Mouse (Mus musculus) left cerebral cortex, adult 6 months (tissue): ENCODE data around the gene Prss8. TPM values are rescaled to one million over a fixed set of nuclear protein-coding genes. Genes with fewer than 3 reads are reported as not detected.

Experiments
- long read RNA-seq, 2 experiments: library from polyadenylated mRNA; unstranded; transcript quantifications; one replicate each; pipeline ENCODE4 v2.0.0; 2019 to 2020
- polyA plus RNA-seq: library from polyadenylated mRNA; unstranded; fragments of <200 nt; fragmentation: Nextera tagmentation; gene quantifications from 2 replicates; pipeline ENCODE4 v1.2.3, GENCODE M21; 2021

Gene Prss8
- 0.06 TPM in 1 of 2 replicates, not detected in the other for polyA plus RNA-seq
- long read RNA-seq, experiment 1 = 0 reads
- long read RNA-seq, experiment 2 = 0 reads

DNA sequence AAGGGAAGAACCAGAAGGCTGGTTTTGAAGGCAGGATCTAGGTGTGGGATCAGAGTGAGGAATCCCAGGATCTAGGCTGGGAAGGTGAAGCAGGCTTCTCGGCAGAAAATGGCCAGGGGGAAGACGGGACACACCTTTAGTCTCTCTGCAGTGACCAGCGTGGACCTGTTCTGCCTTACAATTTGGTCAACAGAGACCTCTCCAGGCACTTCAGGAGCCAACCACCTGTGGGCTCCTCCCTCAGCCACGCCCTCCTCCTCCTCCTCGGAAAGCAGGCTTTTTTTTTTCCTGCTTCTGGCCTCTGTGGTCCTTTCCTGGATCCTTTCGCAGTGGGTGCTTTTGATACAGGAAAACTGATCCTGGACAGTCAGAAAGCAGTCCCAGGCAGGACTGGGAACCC, at the start of gene Prss8:
Prss8 (minus strand) TSS at position 182 of the 400 bp plus-strand sequence.

DNA sequence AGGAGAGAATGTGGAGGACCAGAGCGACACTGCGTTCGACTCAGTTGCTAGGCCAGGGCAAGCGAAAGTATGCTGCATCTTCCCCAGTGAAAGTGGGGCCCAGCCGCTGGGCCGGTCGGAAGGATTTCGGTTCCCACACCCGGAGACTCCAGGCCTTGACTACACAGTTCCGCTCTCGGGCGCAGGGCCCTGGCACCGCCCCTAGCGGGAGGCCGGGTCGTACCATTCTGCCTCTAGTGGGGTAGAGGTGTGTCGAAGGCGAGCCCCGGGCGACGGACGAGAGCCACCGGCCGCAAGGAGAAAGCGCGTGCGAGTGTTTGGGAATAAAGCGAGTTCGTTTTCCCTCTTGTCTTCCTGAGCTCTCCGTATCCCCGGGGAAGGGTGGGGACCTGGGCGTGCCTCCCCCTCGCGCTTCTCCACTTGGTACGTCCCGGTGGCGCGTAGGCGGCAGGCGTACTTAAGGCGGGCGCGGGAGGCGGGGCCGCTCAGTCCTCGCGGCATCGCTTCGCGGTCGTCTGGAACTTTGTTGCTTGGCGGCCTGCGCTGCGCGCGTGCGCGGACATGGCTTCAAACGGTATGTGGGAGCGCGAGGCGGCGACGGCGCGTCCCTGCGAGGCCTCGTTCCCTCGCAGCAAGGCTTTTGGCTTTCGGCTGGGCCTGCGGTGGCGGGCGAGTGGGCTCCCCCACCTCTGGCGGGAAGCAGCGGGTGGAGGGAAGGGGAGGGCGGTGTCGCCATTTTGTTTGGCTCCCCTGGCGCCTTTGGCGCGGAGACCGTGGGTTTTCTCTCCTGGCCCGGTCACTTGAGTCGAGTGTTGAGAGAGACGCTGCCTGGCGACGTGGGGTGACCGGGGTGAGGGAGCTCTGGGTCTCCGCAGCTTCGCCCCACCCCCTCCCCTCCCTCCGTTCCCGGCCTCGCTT, 37.4 kb upstream of the Prss8 start, which contains the start of gene Fus:
Fus (plus strand) TSS at position 454 of the 918 bp plus-strand sequence.

DNA sequence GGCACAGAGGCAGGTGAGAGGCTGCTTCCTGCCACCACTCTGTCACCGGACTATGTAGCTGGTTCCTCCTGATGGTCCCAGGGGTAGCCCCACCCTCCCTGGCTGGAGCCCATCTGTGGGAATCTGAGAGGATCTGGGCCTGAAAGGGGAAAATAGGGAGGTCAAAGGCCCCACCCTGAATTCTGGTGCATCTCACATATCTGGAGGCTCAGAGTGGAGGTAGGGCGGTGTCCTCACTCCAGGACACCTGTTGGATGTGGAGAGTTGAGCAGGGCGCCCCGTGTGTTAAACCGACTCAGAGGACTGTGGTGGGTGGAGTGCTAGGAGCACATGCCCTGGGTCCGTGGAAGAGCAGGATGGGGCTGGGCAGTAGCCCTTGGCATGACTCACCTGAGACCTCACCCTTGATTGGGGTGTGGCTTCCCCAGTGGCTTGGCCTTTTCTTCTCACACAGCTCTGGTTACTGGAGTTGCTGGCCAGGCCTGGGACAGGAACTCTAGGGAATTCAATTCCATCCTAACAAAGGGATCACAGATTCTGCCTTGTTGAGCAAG, 16.6 kb upstream of the Prss8 start, which contains the start of gene Prss36:
Prss36 (minus strand) TSS at position 256 of the 554 bp plus-strand sequence.

DNA sequence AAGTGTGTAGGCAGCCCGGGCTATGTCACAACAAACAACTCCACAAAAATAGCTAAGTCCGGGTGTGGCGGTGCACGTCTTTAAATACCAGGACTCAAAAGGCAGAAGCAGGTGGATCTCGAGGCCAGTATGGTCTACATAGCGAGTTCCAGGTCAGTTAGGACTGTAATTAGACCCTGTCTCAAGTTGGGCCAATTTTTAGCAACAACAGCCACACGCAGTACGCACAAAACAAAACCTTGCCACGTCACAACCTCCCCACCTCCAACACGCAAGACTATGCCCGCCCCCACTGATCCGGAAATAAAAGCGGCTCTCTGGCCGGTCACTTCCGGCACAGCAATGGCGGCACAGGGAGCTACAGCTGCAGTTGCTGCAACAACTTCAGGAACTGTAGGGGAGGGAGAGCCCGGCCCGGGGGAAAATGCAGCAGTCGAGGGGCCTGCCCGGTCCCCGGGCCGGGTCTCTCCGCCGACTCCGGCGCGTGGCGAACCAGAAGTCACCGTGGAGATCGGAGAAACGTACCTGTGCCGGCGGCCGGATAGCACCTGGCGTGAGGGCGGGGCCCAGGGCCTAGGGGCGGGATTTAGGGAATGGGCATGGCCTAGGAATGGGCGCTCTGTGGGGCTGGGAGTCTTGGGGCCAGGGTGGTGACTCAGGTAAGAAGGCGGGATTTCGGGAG, 17.6 kb downstream of the Prss8 start, which contains the start of gene Kat8:
Kat8 (plus strand) TSS at position 327 of the 682 bp plus-strand sequence.

DNA sequence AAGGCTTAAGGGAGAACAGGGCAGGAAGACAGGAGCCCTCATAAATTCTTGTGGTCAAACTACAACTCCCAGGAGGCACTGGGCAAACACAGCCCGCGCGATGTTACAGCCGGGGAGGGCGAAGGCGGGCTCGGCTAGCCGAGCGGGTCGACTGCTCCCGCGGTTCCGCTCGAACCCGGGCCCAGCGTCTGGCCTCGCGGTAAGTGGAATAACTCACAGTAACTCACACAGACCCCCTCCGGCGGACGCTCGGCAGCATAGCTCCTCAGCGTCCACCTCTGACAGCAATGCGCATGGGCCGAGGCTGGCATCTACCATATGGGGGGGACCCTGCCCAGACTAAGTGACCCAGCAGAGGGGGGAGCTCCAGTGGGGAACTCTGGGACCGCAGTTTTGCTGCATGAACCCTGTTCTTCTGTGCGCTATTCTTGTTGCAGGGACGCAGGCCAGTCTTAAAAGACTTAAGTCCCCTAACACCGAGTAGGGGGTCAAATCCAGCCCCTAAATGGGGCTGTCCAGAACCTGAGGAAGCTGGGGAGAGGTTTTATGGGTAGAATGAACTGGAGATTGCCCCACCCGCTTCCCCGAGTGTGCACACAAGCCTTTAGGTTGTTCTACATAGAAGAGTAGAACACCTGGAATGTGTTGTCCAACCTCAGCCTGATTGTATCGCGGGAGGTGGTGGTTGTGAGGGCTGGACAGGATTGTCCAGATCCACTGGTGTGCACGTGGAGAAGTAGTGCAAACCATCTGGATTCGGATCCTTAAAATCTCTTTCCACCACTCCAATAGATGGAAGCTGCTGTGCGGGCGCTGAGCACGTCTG, 25.7 kb downstream of the Prss8 start, which contains the start of gene Bckdk:
Bckdk (plus strand) TSS at position 112 of the 826 bp plus-strand sequence.

DNA sequence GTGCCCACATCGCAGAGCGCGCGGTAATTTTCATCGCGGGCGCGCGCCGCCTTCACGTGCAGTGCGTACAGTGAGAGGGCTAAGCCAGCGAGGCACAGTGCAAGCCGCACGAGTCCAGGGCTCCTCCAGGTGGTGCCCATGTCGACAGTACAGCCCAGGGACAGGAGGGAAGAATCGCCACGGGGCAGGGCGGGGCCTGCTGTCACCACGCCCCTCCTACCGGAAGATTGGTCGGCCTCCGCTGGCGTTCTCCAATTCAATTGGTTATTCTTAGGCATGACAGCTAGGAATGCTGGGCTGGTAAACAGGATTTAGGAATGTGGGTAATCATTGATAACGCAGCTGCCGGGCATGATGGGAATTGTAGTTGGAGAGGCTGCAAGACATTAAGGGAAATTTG, 34.5 kb downstream of the Prss8 start, which contains the start of the genes Gm21974 and Vkorc1:
Gm21974 (minus strand) TSS at position 13 of the 400 bp plus-strand sequence.
Vkorc1 (minus strand) TSS at position 176 of the 400 bp plus-strand sequence.

DNA sequence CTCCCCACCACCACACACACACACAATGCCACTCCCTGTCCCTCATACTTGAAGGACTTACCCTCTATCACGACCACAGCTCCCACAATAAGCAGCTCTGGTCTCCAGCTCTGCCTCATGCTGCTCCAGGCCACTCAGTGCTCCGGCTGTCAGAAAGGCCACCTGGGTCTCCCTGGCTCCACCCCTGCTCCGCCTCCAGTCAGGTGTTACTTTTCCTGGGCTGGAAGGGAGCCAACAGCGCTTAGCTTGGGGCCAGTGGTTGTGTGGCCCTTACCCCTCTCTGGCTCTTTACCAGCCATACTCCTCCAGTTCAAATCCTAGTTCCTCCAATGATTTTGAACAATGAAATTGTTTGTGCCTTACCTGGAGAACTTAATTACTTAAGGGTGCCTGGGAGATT, 39.1 kb downstream of the Prss8 start, which contains the start of gene Prss53:
Prss53 (minus strand) TSS at position 173 of the 400 bp plus-strand sequence.

DNA sequence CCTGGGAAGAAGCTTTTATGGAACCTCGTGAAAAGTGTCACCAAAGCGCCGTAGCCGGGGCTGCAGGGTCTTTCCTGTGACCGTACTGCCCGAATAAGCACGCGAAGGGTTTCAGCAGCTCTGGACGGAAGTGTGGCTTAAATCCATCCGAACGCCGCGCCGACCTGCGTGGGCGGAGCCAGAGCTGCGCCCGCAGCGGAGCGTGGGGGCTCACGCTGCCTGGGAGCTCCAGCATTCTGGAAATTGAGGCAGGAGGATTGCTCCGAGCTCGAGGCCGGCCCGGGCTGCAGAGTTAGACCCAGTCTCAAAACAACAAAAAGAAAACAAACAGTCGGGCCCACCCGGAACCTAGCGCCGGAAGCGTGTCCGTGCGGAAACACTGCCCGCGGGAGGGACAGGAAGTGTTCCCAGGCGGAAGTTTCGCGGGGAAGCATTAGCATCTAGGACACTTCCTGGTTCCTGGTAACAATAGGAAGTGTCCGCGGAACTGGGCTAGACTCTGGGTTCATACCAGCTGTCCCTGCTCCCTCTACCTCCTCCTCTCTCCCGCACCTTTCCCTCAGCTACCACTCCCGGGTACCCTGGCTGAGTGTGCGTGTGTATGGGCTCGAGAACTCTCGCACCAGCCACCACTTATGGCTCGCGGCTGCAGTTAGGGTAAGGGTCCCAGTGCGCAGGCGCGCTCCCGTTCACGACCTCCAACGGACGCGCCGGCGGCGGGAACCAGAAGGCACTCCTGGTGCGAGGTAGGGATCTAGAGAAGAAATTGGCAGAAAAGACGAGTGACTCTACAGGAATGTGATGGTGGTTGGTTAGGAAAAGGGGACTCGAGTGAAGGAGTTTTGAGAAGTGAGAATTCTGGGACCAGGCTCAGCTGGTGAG, 53.2 kb downstream of the Prss8 start, which contains the start of gene Zfp668:
Zfp668 (minus strand) TSS at position 362 of the 882 bp plus-strand sequence.

DNA sequence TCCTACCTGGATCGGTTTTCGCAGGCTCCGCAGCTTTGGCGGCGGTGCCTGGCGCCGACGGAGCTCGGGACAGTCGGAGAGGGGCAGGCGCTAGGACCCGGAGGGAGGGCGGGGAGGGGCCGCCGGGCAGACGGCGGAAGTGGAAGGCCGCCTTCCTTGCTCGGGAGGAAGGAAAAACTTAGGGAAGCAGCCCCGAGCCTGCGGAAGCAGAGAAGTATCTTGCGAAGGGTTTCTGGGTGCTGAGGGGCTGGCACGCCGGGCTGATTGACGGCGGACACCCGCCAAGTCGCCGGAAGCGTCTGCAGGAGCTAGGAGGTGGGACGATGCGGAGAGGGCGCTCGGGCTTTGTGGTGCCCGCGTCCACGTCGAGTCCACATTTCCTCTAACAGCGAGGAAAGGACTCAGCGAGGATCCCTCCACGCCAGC, 53.9 kb downstream of the Prss8 start, which contains the start of gene Zfp646:
Zfp646 (plus strand) TSS at position 181 of the 426 bp plus-strand sequence.

Other genes with a start within 250 kb of the Prss8 start
- gene Bcl7c, start 221.2 kb downstream of the Prss8 start, polyA plus RNA-seq = 3.8 and 12.7 TPM in 2 replicates
- 0.44 and 3.5 TPM in 2 replicates for gene Ctf1, start 217.4 kb downstream of the Prss8 start, polyA plus RNA-seq
- 0.06 TPM in 1 of 2 replicates, not detected in the other for gene Ctf2, start 197.9 kb downstream of the Prss8 start, polyA plus RNA-seq
- 0.92 and 1.6 TPM in 2 replicates for gene Fbxl19, start 185.6 kb downstream of the Prss8 start, polyA plus RNA-seq
- 18.3 and 21.9 TPM in 2 replicates for gene Orai3, start 160.3 kb downstream of the Prss8 start, polyA plus RNA-seq
- 5.7 and 26.7 TPM in 2 replicates for gene Setd1a, start 153.4 kb downstream of the Prss8 start, polyA plus RNA-seq
- gene Gm49388, start 144.5 kb downstream of the Prss8 start, polyA plus RNA-seq = not detected in 2 replicates
- 5.9 and 9.1 TPM in 2 replicates for gene Hsd3b7, start 129.5 kb downstream of the Prss8 start, polyA plus RNA-seq
- gene Stx4a, start 105.8 kb downstream of the Prss8 start, polyA plus RNA-seq = 12.9 and 16.7 TPM in 2 replicates
- 37.7 and 70.1 TPM in 2 replicates for gene Stx1b, start 105.6 kb downstream of the Prss8 start, polyA plus RNA-seq
- 4.4 and 5.4 TPM in 2 replicates for gene Zfp646, start 53.9 kb downstream of the Prss8 start, polyA plus RNA-seq
- 9.6 and 10.1 TPM in 2 replicates for gene Zfp668, start 53.3 kb downstream of the Prss8 start, polyA plus RNA-seq
- 0.63 and 0.69 TPM in 2 replicates for gene Prss53, start 39.1 kb downstream of the Prss8 start, polyA plus RNA-seq
- gene Gm21974, start 34.6 kb downstream of the Prss8 start, polyA plus RNA-seq = 0.19 TPM in 1 of 2 replicates, not detected in the other
- 88.5 and 90.1 TPM in 2 replicates for gene Vkorc1, start 34.5 kb downstream of the Prss8 start, polyA plus RNA-seq
- gene Bckdk, start 26.0 kb downstream of the Prss8 start, polyA plus RNA-seq = 46.2 and 65.9 TPM in 2 replicates
- gene Kat8, start 17.6 kb downstream of the Prss8 start, polyA plus RNA-seq = 15.4 and 18.4 TPM in 2 replicates
- gene Prss36, start 16.6 kb upstream of the Prss8 start, polyA plus RNA-seq = 15.3 and 15.8 TPM in 2 replicates
- gene Fus, start 37.4 kb upstream of the Prss8 start, polyA plus RNA-seq = 10.8 and 13.0 TPM in 2 replicates
- gene Pycard, start 63.8 kb upstream of the Prss8 start, polyA plus RNA-seq = 15.8 and 26.1 TPM in 2 replicates
- gene Trim72, start 73.8 kb upstream of the Prss8 start, polyA plus RNA-seq = not detected in 2 replicates
- gene Itgam, start 132.5 kb upstream of the Prss8 start, polyA plus RNA-seq = 2.4 and 2.5 TPM in 2 replicates
- gene Gm49368, start 132.6 kb upstream of the Prss8 start, polyA plus RNA-seq = 0.03 TPM in 1 of 2 replicates, not detected in the other
- gene Itgax, start 199.4 kb upstream of the Prss8 start, polyA plus RNA-seq = 0.11 and 0.14 TPM in 2 replicates
- 0.39 and 0.87 TPM in 2 replicates for gene Itgad, start 224.3 kb upstream of the Prss8 start, polyA plus RNA-seq